Mouse (Mus musculus): ENCODE measurements around the gene Rps6ka2. TPM values are rescaled to one million over a fixed set of nuclear protein-coding genes. Genes with fewer than 3 reads are reported as not detected.
"Not testable (repeated sequence)": the region's sequence is repeated elsewhere in the genome, so short reads cannot be mapped to it uniquely, and the experiment has no call there.

The Rps6ka2 gene
- total RNA-seq, 2 experiments from 2014 or later: 59.6 to 60.0 TPM

- not testable (repeated sequence) for DNase-seq (ENCODE audit: low spot score in 2 of 2)
Measured at GRCm38 (mm10) chr17:7337381-7337780, 167.5 kb downstream of the Rps6ka2 start.

GRCm38 (mm10) chr17:7348765-7349164, 178.8 kb downstream of the Rps6ka2 start:
- DNase-seq (ENCODE audit: low spot score in 2 of 2): not testable (repeated sequence)

GRCm38 (mm10) chr17:7352596-7352995, 182.7 kb downstream of the Rps6ka2 start, which contains the start of gene Ttll2:
Ttll2 (minus strand) TSS chr17:7352696.
- not testable (repeated sequence) for DNase-seq (ENCODE audit: low spot score in 2 of 2)

Other genes starting within 250 kb of the Rps6ka2 start
- gene Rsph3b, start 221.4 kb upstream of the Rps6ka2 start, total RNA-seq (2021): 10 to 100 TPM; 30.1 to 31.0 TPM
- gene Tagap1, start 209.0 kb upstream of the Rps6ka2 start, total RNA-seq (2021): 10 to 100 TPM; 32.2 to 32.9 TPM
- 10 to 100 TPM; 43.6 to 44.5 TPM for gene Rnaset2b, start 199.5 kb upstream of the Rps6ka2 start, total RNA-seq (2021)
- under 1 TPM; 0.23 to 0.70 TPM for gene Gm49721, start 191.2 kb upstream of the Rps6ka2 start, total RNA-seq (2021)
- gene Gm1604a, start 144.5 kb upstream of the Rps6ka2 start, total RNA-seq (2021): 1 to 10 TPM; 1.4 to 1.9 TPM
- gene Tcp10a, start 154.5 kb downstream of the Rps6ka2 start, total RNA-seq (2021): under 1 TPM; 0.16 to 0.23 TPM
- not detected for gene Ttll2, start 182.6 kb downstream of the Rps6ka2 start, total RNA-seq (2021)
- not detected for gene Gm49630, start 201.9 kb downstream of the Rps6ka2 start, total RNA-seq (2021)
- not detected for gene Unc93a2, start 215.3 kb downstream of the Rps6ka2 start, total RNA-seq (2021)

Data from left cerebral cortex, adult 18-20 months (tissue).